Mouse (Mus musculus) lung, embryonic 14.5 days (tissue): ENCODE measurements at regions not wholly inside any gene's neighbourhood (a gene's known extent, or its start where the extent isn't known, plus 50 kb on each side); places are given as distances from the start of the nearest gene placed in this dataset.

Experiments used
- ATAC-seq: fragments of 200-750 bp; cut with Nextera tagmentation; 2 replicates; pipeline ENCODE4 v1.8.0; 2017; ENCODE audit warnings: mild to moderate bottlenecking, moderate TSS enrichment, moderate library complexity; ENCODE audit not compliant: insufficient read depth
- DNase-seq: peaks from one replicate; pipeline ENCODE4 v3.0.0-alpha.2; 2015
- H3K27ac ChIP-seq: fragments of 300-500 bp; sonication (generic); 2 replicates; pipeline ENCODE4 v1.5.1; 2014; ENCODE audit warnings: low read depth, mild to moderate bottlenecking, moderate library complexity
- H3K27me3 ChIP-seq: fragments of 300-500 bp; sonication (generic); 2 replicates; pipeline ENCODE4 v1.6.1; 2014; ENCODE audit warnings: low read length, control low read depth; ENCODE audit not compliant: insufficient read depth
- H3K36me3 ChIP-seq: fragments of 300-500 bp; sonication (generic); 2 replicates; pipeline ENCODE4 v1.6.1; 2014; ENCODE audit warnings: control low read depth; ENCODE audit not compliant: insufficient read depth
- H3K4me1 ChIP-seq: fragments of 300-500 bp; sonication (generic); 2 replicates; pipeline ENCODE4 v1.6.1; 2014; ENCODE audit warnings: antibody characterized with exemption, control low read depth; ENCODE audit not compliant: insufficient read depth
- H3K4me2 ChIP-seq: fragments of 300-500 bp; sonication (generic); 2 replicates; pipeline ENCODE4 v1.6.1; 2014; ENCODE audit warnings: mild to moderate bottlenecking
- H3K4me3 ChIP-seq: fragments of 300-500 bp; sonication (generic); 2 replicates; pipeline ENCODE4 v1.5.1; 2014; ENCODE audit warnings: low read depth, low read length
- H3K9ac ChIP-seq: fragments of 300-500 bp; sonication (generic); 2 replicates; pipeline ENCODE4 v1.6.1; 2014
- H3K9me3 ChIP-seq: fragments of 300-500 bp; sonication (generic); 2 replicates; pipeline ENCODE4 v1.6.1; 2016; ENCODE audit warnings: low read depth, low read length, control low read depth
- CTCF ChIP-seq: IDR thresholded peaks from 2 replicates; pipeline ENCODE4 v1.5.1; 2016; ENCODE audit warnings: antibody characterized with exemption, low read depth
- WGBS: fragments of 180-500 bp; shearing (Covaris S2); extraction: QIAGEN DNeasy Blood & Tissue Kit; methylation state at CpG from one replicate; pipeline ENCODE4 v1.1.7; 2014; 5-methylcytosine and 5-hydroxymethylcytosine counted together

GRCm38 (mm10) chr13:30600194-30600593, 55.0 kb upstream of the Uqcrfs1 start:
- Histone ChIP-seq H3K4me2 (0 out of 2 replicates have a peak overlapping the region, but pooled peaks have one; percentile 13), H3K9me3 (no peaks in the 10 kb centered on the region), H3K4me1 (no peaks in the 10 kb centered on the region), H3K27me3 (no peaks in the 10 kb centered on the region), H3K36me3 (no peaks in the 10 kb centered on the region), H3K9ac (no peak overlapping the region), H3K27ac (no peak overlapping the region), H3K4me3 (no peak overlapping the region)
- no peak for ATAC-seq
- 35% methylated on average over 6 of the region's 6 CpGs for WGBS
- no peak for TF ChIP-seq CTCF
- DNase-seq: peak; percentile 85

GRCm38 (mm10) chr13:30600625-30601407, 55.7 kb upstream of the Uqcrfs1 start:
- no peaks in the 10 kb centered on the region for H3K36me3 ChIP-seq
- no peak overlapping the region for H3K4me2 ChIP-seq
- no peak for TF ChIP-seq CTCF
- DNase-seq (no peak), ATAC-seq (no peak)
- WGBS: 64% methylated on average over 4 of the region's 4 CpGs
- H3K9me3 ChIP-seq: no peaks in the 10 kb centered on the region
- H3K27ac ChIP-seq: no peak overlapping the region
- no peaks in the 10 kb centered on the region for H3K27me3 ChIP-seq
- H3K9ac ChIP-seq: no peak overlapping the region
- no peaks in the 10 kb centered on the region for H3K4me1 ChIP-seq
- no peak overlapping the region for H3K4me3 ChIP-seq

- DNase-seq (no peak), ATAC-seq (no peak)
- no peak overlapping the region for H3K4me2 ChIP-seq
- no peak overlapping the region for H3K4me3 ChIP-seq
- no peaks in the 10 kb centered on the region for H3K36me3 ChIP-seq
- H3K4me1 ChIP-seq: no peaks in the 10 kb centered on the region
- no peak for TF ChIP-seq CTCF
- no peaks in the 10 kb centered on the region for H3K9me3 ChIP-seq
- WGBS: 64% methylated on average over 9 of the region's 9 CpGs
- H3K27ac ChIP-seq: no peak overlapping the region
- no peak overlapping the region for H3K9ac ChIP-seq
- H3K27me3 ChIP-seq: no peaks in the 10 kb centered on the region
Observed at GRCm38 (mm10) chr13:30603936-30604335, 55.9 kb upstream of the Dusp22 start.

- H3K9ac ChIP-seq: no peak overlapping the region
- no peak for TF ChIP-seq CTCF
- H3K4me3 ChIP-seq: no peak overlapping the region
- H3K27me3 ChIP-seq: no peaks in the 10 kb centered on the region
- DNase-seq (no peak), ATAC-seq (no peak)
- no peaks in the 10 kb centered on the region for H3K36me3 ChIP-seq
- 63% methylated on average over 2 of the region's 2 CpGs for WGBS
- H3K4me2 ChIP-seq: no peak overlapping the region
- no peaks in the 10 kb centered on the region for H3K4me1 ChIP-seq
- no peaks in the 10 kb centered on the region for H3K9me3 ChIP-seq
- H3K27ac ChIP-seq: no peak overlapping the region
Observed at GRCm38 (mm10) chr13:30607343-30607742, 52.5 kb upstream of the Dusp22 start.

- H3K9me3 ChIP-seq: no peaks in the 10 kb centered on the region
- no peak overlapping the region for H3K9ac ChIP-seq
- TF ChIP-seq CTCF: no peak
- H3K4me3 ChIP-seq: no peak overlapping the region
- no peak overlapping the region for H3K27ac ChIP-seq
- no peaks in the 10 kb centered on the region for H3K36me3 ChIP-seq
- H3K27me3 ChIP-seq: no peaks in the 10 kb centered on the region
- no peak for DNase-seq
- WGBS: 77% methylated on average over 6 of the region's 6 CpGs
- no peak overlapping the region for H3K4me2 ChIP-seq
- H3K4me1 ChIP-seq: no peaks in the 10 kb centered on the region
- ATAC-seq: no peak
Observed at GRCm38 (mm10) chr13:30607881-30608280, 51.9 kb upstream of the Dusp22 start.

GRCm38 (mm10) chr13:30609784-30610183, 50.0 kb upstream of the Dusp22 start:
- H3K4me1 ChIP-seq: no peaks in the 10 kb centered on the region
- no peak overlapping the region for H3K27ac ChIP-seq
- ATAC-seq (no peak), DNase-seq (no peak)
- no peak overlapping the region for H3K9ac ChIP-seq
- H3K4me2 ChIP-seq: no peak overlapping the region
- no peak for TF ChIP-seq CTCF
- 78% methylated on average over 3 of the region's 3 CpGs for WGBS
- H3K27me3 ChIP-seq: no peaks in the 10 kb centered on the region
- H3K4me3 ChIP-seq: no peak overlapping the region
- H3K9me3 ChIP-seq: no peaks in the 10 kb centered on the region
- no peaks in the 10 kb centered on the region for H3K36me3 ChIP-seq
